Mouse (Mus musculus): ENCODE measurements around the gene Slamf6.
"Not testable (repeated sequence)": the region's sequence is repeated elsewhere in the genome, so short reads cannot be mapped to it uniquely, and the experiment has no call there.

The Slamf6 gene

GRCm38 (mm10) chr1:171917305-171918039, at the start of gene Slamf6:
TSS of gene Slamf6 (plus strand) at chr1:171917515.
- DNase-seq (ENCODE audit: low spot score in 2 of 2): no peak

DNA sequence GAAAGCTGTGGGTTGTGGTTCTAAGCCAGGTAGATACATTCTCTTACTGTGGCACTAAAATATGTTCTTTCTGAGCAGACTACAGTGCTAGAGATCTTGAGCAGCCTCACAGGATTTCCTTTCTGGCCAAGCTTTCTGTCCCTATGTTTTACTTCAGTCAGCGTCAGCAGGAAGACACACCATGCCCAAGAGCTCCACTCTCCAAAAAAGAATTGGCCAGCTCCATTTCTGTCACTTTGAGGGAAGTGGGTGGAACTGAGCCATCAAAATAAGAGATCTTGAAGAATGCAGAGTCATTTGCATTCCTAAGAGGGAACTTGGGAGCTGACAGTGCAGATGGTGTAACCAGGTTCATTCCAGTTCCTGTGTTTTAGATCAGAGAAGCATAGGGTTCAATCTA, 30.3 kb upstream of the Slamf6 start:
- peak; percentile 28 to 50 for DNase-seq (ENCODE audit: low spot score in 2 of 2)

- DNase-seq (ENCODE audit: low spot score in 2 of 2): not testable (repeated sequence)
Measured at GRCm38 (mm10) chr1:171895364-171895763, 22.0 kb upstream of the Slamf6 start, which contains the start of gene Gm10521. TSS of gene Gm10521 (plus strand) at chr1:171895664.

DNA sequence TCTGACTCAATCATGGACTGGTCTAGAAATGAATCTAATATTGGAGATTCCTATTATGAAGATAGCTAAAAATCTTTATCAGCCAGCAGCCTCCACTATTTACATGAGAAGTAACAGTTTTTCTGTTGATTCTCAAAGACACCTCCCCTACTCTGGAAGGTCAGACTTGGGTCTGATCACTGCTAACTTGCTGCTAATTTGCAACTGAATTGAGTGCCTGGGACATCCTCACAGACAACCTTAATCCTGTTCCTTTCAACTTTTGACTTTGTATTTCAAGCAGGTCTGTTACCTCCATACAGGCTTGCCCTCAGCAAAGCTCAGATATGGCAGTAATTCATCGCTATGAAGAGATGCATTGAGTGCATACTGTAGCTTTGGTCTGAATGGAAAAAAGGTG, 13.3 kb upstream of the Slamf6 start:
- DNase-seq (ENCODE audit: low spot score in 2 of 2): no peak

DNA sequence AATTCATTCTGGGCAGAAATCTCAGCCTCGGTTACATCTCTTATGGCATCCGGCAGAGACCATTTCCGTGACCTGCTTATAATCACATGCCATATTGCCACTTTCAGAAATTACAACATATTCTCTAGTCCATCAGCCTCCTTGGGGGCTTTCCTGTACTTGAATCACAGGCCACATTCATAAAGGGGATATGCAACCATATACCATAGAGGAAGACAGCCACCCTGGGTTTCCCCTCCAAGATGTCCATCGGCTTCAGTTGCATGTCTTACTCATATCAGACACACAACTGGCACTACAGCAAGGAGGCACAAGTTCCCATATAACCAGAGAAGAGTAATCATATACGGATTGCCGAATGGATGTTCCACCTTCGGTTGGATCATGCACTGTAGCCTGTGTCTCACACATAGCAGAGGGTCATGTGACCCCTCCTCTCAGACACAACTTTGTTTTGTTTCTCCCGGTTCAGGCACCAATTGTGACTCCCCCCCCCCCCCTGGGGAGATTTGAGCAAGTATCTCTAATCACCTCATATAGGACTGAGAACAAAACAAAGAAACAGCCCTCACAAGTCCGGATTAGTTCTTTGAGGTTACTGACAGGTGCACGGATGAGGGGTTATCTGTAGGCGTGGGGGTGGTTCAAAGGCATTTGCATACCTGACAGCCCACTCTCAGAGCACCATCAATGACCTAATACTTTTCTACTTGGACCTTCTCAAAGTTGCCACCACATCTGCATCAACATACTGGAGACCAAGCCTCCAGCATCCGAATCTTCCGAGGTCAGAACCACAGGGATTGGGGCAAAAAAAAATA, 1.5 kb upstream of the Slamf6 start:
- no peak for DNase-seq (ENCODE audit: low spot score in 2 of 2)

DNA sequence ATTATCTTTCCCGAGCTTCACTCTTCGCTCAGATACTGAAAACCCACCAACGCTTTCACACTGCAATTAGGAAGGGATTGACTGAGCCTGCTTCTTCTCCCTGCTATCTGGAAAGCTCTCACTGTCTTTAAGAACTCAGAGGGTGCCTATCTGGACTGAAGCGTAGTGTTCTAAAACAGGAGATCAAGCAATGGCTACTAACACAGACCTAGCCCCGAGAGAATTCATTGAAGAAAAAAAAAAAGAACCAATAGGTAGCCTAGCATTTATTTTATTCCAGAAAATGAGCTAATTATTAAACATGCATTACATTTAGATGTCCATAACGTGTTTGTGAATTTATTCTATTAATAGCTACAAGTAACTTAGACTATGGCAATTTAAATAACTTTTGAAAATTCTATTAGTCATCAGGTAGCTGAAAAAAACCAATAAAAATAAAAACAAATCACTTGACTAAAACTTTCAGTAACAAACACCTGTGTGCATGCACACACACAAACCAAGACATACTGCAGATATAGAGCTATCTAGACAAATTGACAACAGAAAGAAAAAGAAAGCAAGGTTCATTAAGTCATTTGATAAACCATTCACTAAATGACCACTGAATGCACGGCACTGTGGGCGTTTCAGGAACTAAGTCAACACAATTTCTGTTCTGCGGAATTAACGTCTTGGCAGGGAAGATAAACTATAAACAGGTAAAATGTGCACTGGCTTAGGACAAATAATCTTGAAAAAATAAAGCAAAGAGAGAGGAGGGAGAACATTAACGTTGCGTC, 1.0 kb downstream of the Slamf6 start:
- DNase-seq (ENCODE audit: low spot score in 2 of 2): no peak

- DNase-seq (ENCODE audit: low spot score in 2 of 2): no peak
Measured at GRCm38 (mm10) chr1:171919193-171919592, 1.9 kb downstream of the Slamf6 start.

- no peak for DNase-seq (ENCODE audit: low spot score in 2 of 2)
Measured at GRCm38 (mm10) chr1:171919901-171920510, 2.7 kb downstream of the Slamf6 start.

DNA sequence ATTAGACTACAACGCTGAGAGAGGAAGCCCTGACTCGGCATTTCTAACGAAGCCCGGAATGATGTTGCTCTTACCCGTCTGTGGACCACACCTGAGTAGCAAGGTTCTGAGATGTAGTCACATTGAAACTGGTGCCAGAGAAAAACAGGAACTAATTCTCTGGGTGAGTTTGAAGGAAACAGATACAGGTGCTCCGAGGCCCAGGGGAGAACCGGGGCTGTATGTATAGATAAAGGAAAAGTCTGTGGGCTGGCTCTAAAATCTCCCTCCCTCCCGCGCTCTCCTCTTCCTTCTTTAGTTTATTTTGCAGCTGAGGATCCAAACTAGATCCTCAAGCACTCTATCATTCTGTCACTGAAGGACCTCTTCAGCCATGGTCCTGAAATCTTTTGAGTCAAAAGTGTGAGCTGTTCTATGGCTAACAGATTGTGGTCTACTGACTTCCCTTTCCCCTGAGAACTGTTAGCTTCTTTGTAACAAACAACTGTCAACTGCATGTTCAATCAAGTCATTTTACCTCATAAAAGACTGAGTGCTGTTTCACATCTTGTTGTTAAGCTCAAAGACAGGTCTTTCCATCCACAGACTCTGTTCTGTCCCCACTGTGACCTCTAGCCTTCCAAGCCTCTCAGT, 3.8 kb downstream of the Slamf6 start:
- DNase-seq (ENCODE audit: low spot score in 2 of 2): no peak

- no peak for DNase-seq (ENCODE audit: low spot score in 2 of 2)
Measured at GRCm38 (mm10) chr1:171921641-171922040, 4.3 kb downstream of the Slamf6 start.

DNA sequence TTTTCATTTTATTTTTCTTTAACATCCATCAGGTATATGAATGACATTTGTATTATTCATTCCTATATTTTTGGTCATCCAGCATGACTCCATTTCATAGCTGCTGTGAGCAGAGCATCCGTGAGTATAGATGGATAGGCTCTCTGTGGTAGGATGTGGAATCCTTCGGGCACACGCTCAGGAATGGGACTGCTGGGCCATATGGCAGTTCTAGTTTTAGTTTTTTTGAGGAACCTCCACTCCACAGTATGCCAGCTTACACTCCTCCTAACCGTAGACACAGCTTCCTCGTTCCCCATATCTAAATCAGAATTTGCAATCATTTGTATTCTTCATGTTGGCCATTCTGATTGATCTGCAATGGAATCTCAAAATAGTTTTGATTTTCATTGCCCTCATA, 5.5 kb downstream of the Slamf6 start:
- no peak for DNase-seq (ENCODE audit: low spot score in 2 of 2)

GRCm38 (mm10) chr1:171924900-171925299, 7.6 kb downstream of the Slamf6 start:
- DNase-seq (ENCODE audit: low spot score in 2 of 2): no peak

GRCm38 (mm10) chr1:171933851-171934250, 16.5 kb downstream of the Slamf6 start:
- DNase-seq (ENCODE audit: low spot score in 2 of 2): no peak

DNA sequence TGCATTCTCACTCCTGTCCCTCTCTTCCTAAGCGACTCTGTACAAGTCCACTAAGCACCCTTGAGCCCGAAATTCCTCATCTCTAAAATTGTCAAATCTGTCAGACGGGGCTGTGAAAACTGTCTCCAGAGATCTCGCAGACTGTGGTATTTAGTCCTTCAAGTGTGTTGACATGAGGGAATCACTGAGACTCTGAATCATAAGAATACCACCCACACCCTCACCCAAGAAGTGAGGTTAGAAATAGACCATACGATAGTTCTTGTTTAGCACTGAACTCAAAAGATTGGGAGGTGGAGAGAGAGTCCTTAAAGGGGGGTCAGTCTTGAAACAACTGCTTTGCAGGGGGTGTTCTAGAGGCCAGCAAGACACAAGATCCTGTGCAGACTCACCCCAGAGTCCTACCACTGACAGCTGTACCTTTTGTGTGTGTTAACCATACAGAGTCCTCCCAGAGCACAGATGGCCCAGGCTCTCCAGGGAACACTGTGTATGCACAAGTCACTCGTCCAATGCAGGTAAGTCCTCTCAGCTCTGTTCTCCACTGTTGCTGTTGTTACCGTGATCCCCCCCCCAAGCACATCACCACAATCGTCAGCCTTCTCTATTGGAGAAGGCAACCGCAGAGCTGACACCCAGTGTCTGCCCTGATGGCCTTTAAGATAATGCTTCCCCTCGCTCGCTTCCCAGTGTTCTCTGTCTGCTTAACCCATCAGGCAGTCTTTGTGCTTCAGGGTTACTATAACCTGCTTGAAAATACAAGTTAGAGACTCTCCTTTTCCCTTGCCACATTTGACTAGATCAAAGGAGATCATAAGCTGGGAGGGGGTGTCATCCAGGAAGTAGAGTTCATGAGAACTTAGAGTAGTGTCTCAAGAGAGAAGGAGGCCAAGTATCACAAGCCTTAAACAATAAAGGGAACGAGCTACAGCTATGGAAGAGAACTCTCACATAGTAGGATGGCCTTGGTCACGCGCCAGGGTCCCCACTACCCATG, 21.9 kb downstream of the Slamf6 start:
- peak in 1 of 2 experiments; percentile 19 for DNase-seq (ENCODE audit: low spot score in 2 of 2)

DNA sequence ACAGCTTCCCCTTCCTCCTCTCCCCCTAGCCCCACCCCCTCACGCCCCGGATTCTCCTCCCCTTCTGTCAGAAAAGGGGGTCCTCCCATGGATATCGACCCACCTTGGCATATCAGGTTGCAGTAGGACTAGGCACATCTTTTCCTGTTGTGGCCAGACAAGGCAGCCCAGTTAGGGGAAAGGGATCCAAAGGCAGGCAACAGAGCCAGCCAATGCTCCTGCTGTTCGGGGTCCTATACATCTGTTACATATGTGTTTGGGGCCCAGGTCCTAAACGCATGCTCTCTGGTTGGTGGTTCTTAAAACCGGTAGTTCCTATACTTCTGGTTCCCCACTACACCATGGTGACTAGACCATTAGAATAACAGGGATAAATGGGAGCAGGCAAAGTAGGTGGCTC, 23.3 kb downstream of the Slamf6 start:
- no peak for DNase-seq (ENCODE audit: low spot score in 2 of 2)

GRCm38 (mm10) chr1:171946447-171946995, 29.2 kb downstream of the Slamf6 start:
- no peak for DNase-seq (ENCODE audit: low spot score in 2 of 2)

GRCm38 (mm10) chr1:171948161-171948945, 31.0 kb downstream of the Slamf6 start:
- no peak for DNase-seq (ENCODE audit: low spot score in 2 of 2)

- DNase-seq (ENCODE audit: low spot score in 2 of 2): no peak
Measured at GRCm38 (mm10) chr1:171948946-171949508, 31.7 kb downstream of the Slamf6 start.

GRCm38 (mm10) chr1:171955071-171955470, 37.8 kb downstream of the Slamf6 start:
- DNase-seq (ENCODE audit: low spot score in 2 of 2): no peak

Measured in frontal cortex, postnatal 36 days (tissue).